Mouse (Mus musculus) midbrain, postnatal 0 days (tissue): Measurements from ENCODE around the gene Pfas. TPM values are rescaled to one million over a fixed set of nuclear protein-coding genes. Genes with fewer than 3 reads are reported as not detected.

Source experiments
- ATAC-seq: fragments of 200-750 bp; cut with Nextera tagmentation; 2 replicates; pipeline ENCODE4 v1.8.0; 2017; ENCODE audit warnings: moderate number of reproducible peaks, mild to moderate bottlenecking, moderate TSS enrichment, moderate library complexity; ENCODE audit not compliant: low FRiP score
- DNase-seq: peaks from one replicate; pipeline ENCODE4 v3.0.0-alpha.2; 2015; ENCODE audit warnings: low spot score
- H3K27ac ChIP-seq: fragments of 300-500 bp; sonication (generic); 2 replicates; pipeline ENCODE4 v1.5.1; 2014; ENCODE audit warnings: low read depth, mild to moderate bottlenecking, low read length, mixed read lengths
- H3K27me3 ChIP-seq: fragments of 300-500 bp; sonication (generic); 2 replicates; pipeline ENCODE4 v1.6.1; 2014; ENCODE audit warnings: low read length, control low read depth, mixed read lengths; ENCODE audit not compliant: insufficient read depth
- H3K36me3 ChIP-seq: fragments of 300-500 bp; sonication (generic); 2 replicates; pipeline ENCODE4 v1.6.1; 2014; ENCODE audit warnings: low read length, control low read depth, mixed read lengths; ENCODE audit not compliant: insufficient read depth
- H3K4me1 ChIP-seq: fragments of 300-500 bp; sonication (generic); 2 replicates; pipeline ENCODE4 v1.6.1; 2014; ENCODE audit warnings: mild to moderate bottlenecking, control low read depth, antibody characterized with exemption, low read length, mixed read lengths; ENCODE audit not compliant: insufficient read depth
- H3K4me2 ChIP-seq: fragments of 300-500 bp; sonication (generic); 2 replicates; pipeline ENCODE4 v1.6.1; 2014; ENCODE audit warnings: low read depth, mild to moderate bottlenecking, low read length, mixed read lengths; ENCODE audit not compliant: poor library complexity, severe bottlenecking
- H3K4me3 ChIP-seq: fragments of 300-500 bp; sonication (generic); 2 replicates; pipeline ENCODE4 v1.5.1; 2014; ENCODE audit warnings: low read depth, mild to moderate bottlenecking, low read length, moderate library complexity
- H3K9ac ChIP-seq: fragments of 300-500 bp; sonication (generic); replicated peaks from 2 replicates; pipeline ENCODE4 v1.6.1; 2014; ENCODE audit warnings: mild to moderate bottlenecking, low read length, moderate library complexity, mixed read lengths; ENCODE audit not compliant: poor library complexity, severe bottlenecking
- H3K9me3 ChIP-seq: fragments of 300-500 bp; sonication (generic); 2 replicates; pipeline ENCODE4 v1.6.1; 2016; ENCODE audit warnings: low read length, control low read depth
- CTCF ChIP-seq: IDR thresholded peaks from 2 replicates; pipeline ENCODE4 v1.5.1; 2016; ENCODE audit warnings: antibody characterized with exemption, mild to moderate bottlenecking
- WGBS: fragments of 180-500 bp; shearing (Covaris S2); extraction: QIAGEN DNeasy Blood & Tissue Kit; methylation state at CpG from one replicate; pipeline ENCODE4 v1.1.7; 2014; 5-methylcytosine and 5-hydroxymethylcytosine counted together
- polyA plus RNA-seq: library from polyadenylated mRNA; unstranded; fragments of >200 nt; fragmentation: Nextera tagmentation; extraction: Ambion mirVana; gene quantifications from 2 replicates; pipeline ENCODE4 v1.2.1, GENCODE M21; 2015
- total RNA-seq: library from RNA; depleted of rRNA; stranded (reverse); fragments of >200 nt; gene quantifications from 2 replicates; pipeline ENCODE4 v1.2.3, GENCODE M21; 2014

Pfas gene
- total and polyA plus RNA-seq, 2 experiments from 2014 or later, result 14.1 to 28.3 TPM

GRCm38 (mm10) chr11:69036486-69037230, 28.4 kb upstream of the Pfas start:
- Histone ChIP-seq H3K4me2 (peak overlapping the region; percentile 51), H3K4me1 (peaks cover 12% of the 10 kb centered on the region), H3K4me3 (peak overlapping the region; percentile 63), H3K27me3 (no peaks in the 10 kb centered on the region), H3K27ac (peak overlapping the region; percentile 84), H3K36me3 (peaks cover 18% of the 10 kb centered on the region), H3K9me3 (no peaks in the 10 kb centered on the region), H3K9ac (peak overlapping the region; percentile 72)
- DNase-seq (peak; percentile 88), ATAC-seq (no peak)
- TF ChIP-seq CTCF, result no peak
- WGBS, result 9% methylated on average over 20 of the region's 20 CpGs

GRCm38 (mm10) chr11:69035849-69036248, 27.6 kb upstream of the Pfas start:
- Histone ChIP-seq H3K27ac (peak overlapping the region; percentile 70), H3K36me3 (peaks cover 26% of the 10 kb centered on the region), H3K4me3 (no peak overlapping the region), H3K9me3 (no peaks in the 10 kb centered on the region), H3K9ac (0 out of 2 replicates have a peak overlapping the region, but pooled peaks have one; percentile 29), H3K4me1 (peaks cover 12% of the 10 kb centered on the region), H3K4me2 (peak overlapping the region; percentile 51), H3K27me3 (no peaks in the 10 kb centered on the region)
- peak; percentile 79 for TF ChIP-seq CTCF
- ATAC-seq (0 out of 2 replicates have a peak, but pooled peaks have one; percentile 17), DNase-seq (peak; percentile 91)
- 5% methylated on average over 8 of the region's 8 CpGs for WGBS

GRCm38 (mm10) chr11:69035411-69035810, 27.2 kb upstream of the Pfas start:
- 75% methylated on average over 9 of the region's 9 CpGs for WGBS
- H3K27me3 ChIP-seq, result no peaks in the 10 kb centered on the region
- peaks cover 30% of the 10 kb centered on the region for H3K36me3 ChIP-seq

GRCm38 (mm10) chr11:69034585-69034984, 26.3 kb upstream of the Pfas start:
- WGBS, result 87% methylated on average over 3 of the region's 3 CpGs
- Histone ChIP-seq H3K9me3 (no peaks in the 10 kb centered on the region), H3K9ac (no peak overlapping the region), H3K27ac (no peak overlapping the region), H3K36me3 (peaks cover 34% of the 10 kb centered on the region), H3K27me3 (no peaks in the 10 kb centered on the region), H3K4me1 (peaks cover 12% of the 10 kb centered on the region), H3K4me2 (no peak overlapping the region), H3K4me3 (no peak overlapping the region)
- no peak for TF ChIP-seq CTCF
- DNase-seq (no peak), ATAC-seq (no peak)

More at GRCm38 (mm10) chr11:69035411-69035810, 27.2 kb upstream of the Pfas start:
- DNase-seq (no peak), ATAC-seq (no peak)
- Histone ChIP-seq H3K9me3 (no peaks in the 10 kb centered on the region), H3K4me3 (no peak overlapping the region), H3K4me2 (0 out of 2 replicates have a peak overlapping the region, but pooled peaks have one; percentile 51), H3K27ac (peak overlapping the region; percentile 70; the same call in 1 of the 2 replicates), H3K9ac (0 out of 2 replicates have a peak overlapping the region, but pooled peaks have one; percentile 29), H3K4me1 (peaks cover 12% of the 10 kb centered on the region)
- TF ChIP-seq CTCF, result no peak

GRCm38 (mm10) chr11:69033552-69033951, 25.3 kb upstream of the Pfas start:
- no peak for ATAC-seq
- no peak for DNase-seq
- Histone ChIP-seq H3K9ac (no peak overlapping the region), H3K9me3 (no peaks in the 10 kb centered on the region), H3K4me1 (peaks cover 10% of the 10 kb centered on the region), H3K4me3 (no peak overlapping the region), H3K4me2 (no peak overlapping the region), H3K36me3 (peaks cover 37% of the 10 kb centered on the region), H3K27me3 (no peaks in the 10 kb centered on the region), H3K27ac (no peak overlapping the region)
- 91% methylated on average over 9 of the region's 9 CpGs for WGBS
- TF ChIP-seq CTCF, result no peak

- Histone ChIP-seq H3K9ac (no peak overlapping the region), H3K4me3 (no peak overlapping the region), H3K36me3 (peaks cover 68% of the 10 kb centered on the region), H3K9me3 (no peaks in the 10 kb centered on the region), H3K27ac (no peak overlapping the region), H3K4me2 (no peak overlapping the region), H3K4me1 (no peaks in the 10 kb centered on the region), H3K27me3 (no peaks in the 10 kb centered on the region)
- DNase-seq (peak; percentile 34), ATAC-seq (no peak)
- WGBS, result 58% methylated on average over 2 of the region's 2 CpGs
- TF ChIP-seq CTCF, result peak; percentile 51
Measured at GRCm38 (mm10) chr11:69028805-69029204, 20.5 kb upstream of the Pfas start.
